Mouse (Mus musculus) liver, embryonic 12.5 days (tissue): ENCODE measurements around the gene Ttyh1. TPM values are rescaled to one million over a fixed set of nuclear protein-coding genes. Genes with fewer than 3 reads are reported as not detected.

Experiments
- ATAC-seq: fragments of 200-750 bp; cut with Nextera tagmentation; 2 replicates; pipeline ENCODE4 v1.8.0; 2017; ENCODE audit warnings: moderate number of reproducible peaks, mild to moderate bottlenecking, moderate library complexity
- H3K27ac ChIP-seq: fragments of 300-500 bp; sonication (generic); 2 replicates; pipeline ENCODE4 v1.5.1; 2016; ENCODE audit warnings: mild to moderate bottlenecking
- H3K27me3 ChIP-seq: fragments of 300-500 bp; sonication (generic); replicated peaks from 2 replicates; pipeline ENCODE4 v1.6.1; 2016; ENCODE audit warnings: mild to moderate bottlenecking, moderate library complexity
- H3K36me3 ChIP-seq: fragments of 300-500 bp; sonication (generic); 2 replicates; pipeline ENCODE4 v1.6.1; 2016; ENCODE audit warnings: mild to moderate bottlenecking, moderate library complexity
- H3K4me1 ChIP-seq: fragments of 300-500 bp; sonication (generic); 2 replicates; pipeline ENCODE4 v1.6.1; 2016
- H3K4me2 ChIP-seq: fragments of 300-500 bp; sonication (generic); 2 replicates; pipeline ENCODE4 v1.6.1; 2016; ENCODE audit warnings: mild to moderate bottlenecking, moderate library complexity
- H3K4me3 ChIP-seq: fragments of 300-500 bp; sonication (generic); 2 replicates; pipeline ENCODE4 v1.5.1; 2016; ENCODE audit warnings: mild to moderate bottlenecking, moderate library complexity
- H3K9ac ChIP-seq: fragments of 300-500 bp; sonication (generic); 2 replicates; pipeline ENCODE4 v1.6.1; 2016; ENCODE audit warnings: mild to moderate bottlenecking, moderate library complexity
- H3K9me3 ChIP-seq: fragments of 300-500 bp; sonication (generic); replicated peaks from 2 replicates; pipeline ENCODE4 v1.6.1; 2016; ENCODE audit warnings: mild to moderate bottlenecking, moderate library complexity
- WGBS: fragments of 180-500 bp; shearing (Covaris S2); methylation state at CpG from one replicate; pipeline ENCODE4 v1.1.7; 2016; ENCODE audit not compliant: insufficient replicate concordance; 5-methylcytosine and 5-hydroxymethylcytosine counted together
- polyA plus RNA-seq: library from polyadenylated mRNA; unstranded; fragments of >200 nt; fragmentation: Nextera tagmentation; extraction: Ambion mirVana; gene quantifications from 2 replicates; pipeline ENCODE4 v1.2.1, GENCODE M21; 2016

Ttyh1 gene
- polyA plus RNA-seq, 1 experiment from 2014 or later = 0.48 TPM

DNA sequence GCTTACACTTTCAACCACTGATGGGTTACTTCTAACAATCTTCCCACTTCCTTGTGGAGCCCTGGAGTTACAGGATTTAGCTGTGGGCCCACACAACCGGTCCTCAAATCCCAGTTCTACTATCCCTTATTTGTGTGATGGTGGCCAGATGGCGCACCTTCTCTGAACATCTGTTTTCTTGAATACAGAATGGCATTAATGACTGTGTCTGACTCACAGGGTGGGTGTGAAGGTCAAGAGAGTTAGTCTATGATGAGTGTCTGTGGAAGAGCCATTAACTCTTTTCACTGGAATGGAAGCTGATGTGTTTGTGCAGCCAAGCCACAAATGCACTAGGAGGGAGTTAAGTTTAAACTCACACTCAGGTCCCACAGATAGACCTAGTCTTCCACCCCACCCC is 20.9 kb upstream of the Ttyh1 start:
- H3K4me3 ChIP-seq = no peak overlapping the region
- H3K27ac ChIP-seq = no peak overlapping the region
- H3K27me3 ChIP-seq = no peaks in the 10 kb centered on the region
- no peak overlapping the region for H3K9ac ChIP-seq
- 63% methylated on average over 2 of the region's 2 CpGs for WGBS
- no peaks in the 10 kb centered on the region for H3K36me3 ChIP-seq
- H3K9me3 ChIP-seq = no peaks in the 10 kb centered on the region
- H3K4me1 ChIP-seq = no peaks in the 10 kb centered on the region
- no peak for ATAC-seq
- no peak overlapping the region for H3K4me2 ChIP-seq

DNA sequence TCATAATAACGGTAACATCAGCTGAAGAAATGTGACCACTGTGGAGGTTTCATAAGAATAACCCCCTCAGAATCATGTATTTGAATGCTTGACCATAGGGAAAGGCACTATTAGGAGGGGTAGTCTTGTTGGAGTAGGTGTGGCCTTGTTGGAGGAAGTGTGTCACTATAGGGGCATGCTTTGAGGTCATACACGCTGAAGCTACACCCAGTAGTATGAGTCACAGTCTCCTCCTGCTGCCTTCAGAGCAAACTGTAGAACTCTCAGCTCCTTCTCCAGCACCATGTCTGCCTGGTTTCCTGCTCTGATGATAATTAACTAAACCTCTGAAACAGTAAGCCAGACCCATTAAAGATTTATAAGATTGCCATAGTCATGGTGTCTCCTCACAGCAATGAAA is 20.4 kb upstream of the Ttyh1 start:
- ATAC-seq = no peak
- H3K27ac ChIP-seq = no peak overlapping the region
- no peaks in the 10 kb centered on the region for H3K9me3 ChIP-seq
- no peak overlapping the region for H3K9ac ChIP-seq
- WGBS = 55% methylated on average over 2 of the region's 2 CpGs
- no peak overlapping the region for H3K4me3 ChIP-seq
- H3K27me3 ChIP-seq = no peaks in the 10 kb centered on the region
- no peaks in the 10 kb centered on the region for H3K4me1 ChIP-seq
- H3K36me3 ChIP-seq = no peaks in the 10 kb centered on the region
- H3K4me2 ChIP-seq = no peak overlapping the region

DNA sequence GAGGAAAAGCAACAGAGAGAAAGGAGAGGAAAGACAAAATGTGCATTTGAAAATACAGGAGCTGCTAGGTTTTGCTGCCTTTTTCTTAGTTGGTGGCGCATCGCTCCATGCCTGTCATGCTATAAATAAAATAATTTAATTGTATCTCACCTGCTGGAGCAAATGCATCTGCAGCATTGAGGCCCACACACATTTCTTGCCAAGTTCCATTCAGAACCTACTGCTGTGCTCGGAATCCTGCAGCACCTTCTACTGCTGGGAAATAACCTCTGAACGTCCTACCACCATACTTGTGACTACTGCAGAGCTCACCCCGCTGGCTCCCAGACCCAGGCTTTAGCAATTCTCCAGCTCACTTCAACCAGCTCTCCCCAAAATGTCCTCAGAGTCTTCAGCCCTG is 18.1 kb upstream of the Ttyh1 start:
- Histone ChIP-seq H3K27me3 (no peaks in the 10 kb centered on the region), H3K9me3 (no peaks in the 10 kb centered on the region), H3K27ac (no peak overlapping the region), H3K4me3 (no peak overlapping the region), H3K36me3 (no peaks in the 10 kb centered on the region), H3K4me1 (no peaks in the 10 kb centered on the region), H3K4me2 (no peak overlapping the region), H3K9ac (no peak overlapping the region)
- ATAC-seq = no peak
- WGBS = 67% methylated on average over 5 of the region's 5 CpGs

DNA sequence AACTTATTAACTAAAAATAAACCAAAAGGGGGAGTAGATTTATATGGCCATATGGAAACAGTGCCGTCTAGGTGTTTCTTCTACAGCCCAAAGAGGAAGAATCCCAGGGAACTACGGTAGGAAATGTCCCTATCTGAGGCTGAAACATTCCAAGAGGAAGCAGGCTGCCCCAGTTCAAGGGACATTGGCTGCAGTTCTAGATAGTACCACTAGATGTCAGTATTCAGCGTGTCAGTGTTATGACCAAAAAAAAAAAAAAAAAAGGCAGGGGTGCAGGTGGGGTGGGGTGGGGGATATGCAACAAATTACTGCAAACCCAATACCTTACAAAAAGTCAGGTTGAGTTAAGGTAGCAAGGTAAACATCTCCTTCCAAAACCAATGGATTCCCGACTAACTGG is 15.8 kb upstream of the Ttyh1 start:
- no peak overlapping the region for H3K9ac ChIP-seq
- no peaks in the 10 kb centered on the region for H3K9me3 ChIP-seq
- no peak overlapping the region for H3K27ac ChIP-seq
- WGBS = 19% methylated on average over 4 of the region's 4 CpGs
- no peak overlapping the region for H3K4me2 ChIP-seq
- H3K4me3 ChIP-seq = no peak overlapping the region
- no peaks in the 10 kb centered on the region for H3K36me3 ChIP-seq
- no peaks in the 10 kb centered on the region for H3K4me1 ChIP-seq
- no peak for ATAC-seq
- no peaks in the 10 kb centered on the region for H3K27me3 ChIP-seq

GRCm38 (mm10) chr7:4111766-4112165 is 7.4 kb upstream of the Ttyh1 start:
- no peaks in the 10 kb centered on the region for H3K9me3 ChIP-seq
- H3K4me3 ChIP-seq = no peak overlapping the region
- no peak overlapping the region for H3K27ac ChIP-seq
- no peak overlapping the region for H3K4me2 ChIP-seq
- no peak overlapping the region for H3K9ac ChIP-seq
- no peaks in the 10 kb centered on the region for H3K4me1 ChIP-seq
- no peaks in the 10 kb centered on the region for H3K36me3 ChIP-seq
- ATAC-seq = no peak
- no peaks in the 10 kb centered on the region for H3K27me3 ChIP-seq
- WGBS = 45% methylated on average over 3 of the region's 3 CpGs

DNA sequence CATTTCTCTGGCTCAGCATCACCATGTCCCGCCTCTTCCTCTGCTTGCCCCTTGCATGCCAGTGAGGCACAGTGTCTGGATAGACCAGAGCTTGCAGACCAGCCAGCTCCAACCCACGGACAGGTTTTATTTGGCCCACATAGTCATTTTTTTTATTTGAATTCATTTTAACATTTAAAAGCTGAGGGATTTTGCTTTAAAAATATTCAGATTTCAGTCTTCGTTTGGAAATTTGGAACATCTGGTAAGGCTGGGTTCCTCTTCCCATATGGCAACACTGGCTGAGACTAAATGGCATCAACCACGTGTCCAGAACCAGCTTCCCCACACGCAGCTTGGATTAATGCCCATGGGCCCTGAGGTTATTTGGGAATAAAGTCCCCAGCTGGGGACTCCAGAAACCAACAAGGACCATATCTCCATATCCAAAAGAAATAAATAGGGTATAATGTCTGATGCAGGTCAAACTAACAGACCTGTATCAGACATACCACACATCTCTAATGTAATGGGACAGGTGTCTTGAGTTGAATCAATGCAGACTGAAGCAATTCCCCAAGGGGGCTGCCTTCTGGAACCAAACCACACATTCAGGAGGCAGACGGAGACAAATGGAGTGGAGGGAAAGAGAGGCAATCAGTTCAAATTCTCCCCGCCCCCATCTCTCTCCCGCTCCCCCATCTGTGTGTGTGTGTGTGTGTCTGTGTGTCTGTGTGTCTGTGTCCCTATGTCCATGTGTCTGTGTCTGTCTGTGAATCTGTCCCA is 2.0 kb upstream of the Ttyh1 start:
- Histone ChIP-seq H3K4me2 (no peak overlapping the region), H3K4me1 (peaks cover 5% of the 10 kb centered on the region), H3K4me3 (no peak overlapping the region), H3K27ac (no peak overlapping the region), H3K36me3 (no peaks in the 10 kb centered on the region), H3K9me3 (no peaks in the 10 kb centered on the region), H3K27me3 (peaks cover 51% of the 10 kb centered on the region), H3K9ac (no peak overlapping the region)
- WGBS = 50% methylated on average over 8 of the region's 8 CpGs
- no peak for ATAC-seq

DNA sequence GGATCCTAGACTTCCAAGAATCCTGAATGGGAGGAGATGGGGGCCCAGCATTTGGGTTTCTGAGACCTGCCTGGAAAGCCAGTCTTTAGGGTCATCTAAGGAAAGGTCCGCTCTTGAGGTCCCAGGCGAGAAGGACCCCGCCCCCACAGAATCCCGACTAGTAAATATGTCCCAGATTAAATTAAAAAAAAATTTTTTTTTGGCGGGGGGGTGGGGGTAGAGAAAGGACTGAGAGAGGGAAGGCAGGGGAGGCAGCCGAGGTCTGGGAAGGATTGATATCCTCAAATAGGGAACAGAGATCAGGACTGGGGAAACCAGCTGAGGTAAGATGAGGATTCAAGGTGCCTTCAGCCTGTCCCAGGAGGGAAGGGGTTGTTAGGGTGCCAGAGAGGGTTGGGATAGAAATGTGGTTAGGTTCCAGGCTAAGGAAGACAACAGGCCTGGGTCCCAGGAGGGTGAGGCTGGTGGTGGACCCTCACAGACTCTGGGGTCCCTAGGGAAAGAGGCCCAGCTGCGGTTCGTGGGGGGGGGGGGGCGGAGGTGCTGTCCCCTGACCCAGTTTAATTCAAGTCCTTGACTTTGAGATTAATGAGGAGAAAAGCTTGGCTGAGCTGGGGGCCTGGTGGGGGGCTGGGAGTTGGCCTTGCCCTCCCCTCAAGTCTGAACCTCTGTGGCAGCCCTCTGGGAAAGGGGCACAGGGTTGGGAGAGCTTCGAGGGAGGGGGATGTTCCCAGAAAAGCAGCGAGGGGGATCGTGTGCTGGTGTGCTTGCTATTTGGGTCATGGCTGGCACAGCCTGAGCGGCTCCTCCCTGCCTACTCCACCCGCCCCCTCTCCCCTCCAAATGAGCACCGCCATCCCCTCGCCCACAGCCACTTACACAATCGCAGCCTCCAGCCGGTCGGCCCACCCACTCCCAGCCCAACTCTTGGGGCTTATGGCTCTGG is 1.0 kb downstream of the Ttyh1 start:
- ATAC-seq = no peak
- Histone ChIP-seq H3K4me2 (no peak overlapping the region; the same call in 1 of the 2 replicates), H3K4me1 (peaks cover 12% of the 10 kb centered on the region), H3K9ac (no peak overlapping the region), H3K27me3 (peaks cover 68% of the 10 kb centered on the region), H3K4me3 (no peak overlapping the region), H3K9me3 (no peaks in the 10 kb centered on the region), H3K27ac (no peak overlapping the region), H3K36me3 (no peaks in the 10 kb centered on the region)
- WGBS = 15% methylated on average over 18 of the region's 19 CpGs

- Histone ChIP-seq H3K36me3 (no peaks in the 10 kb centered on the region), H3K4me3 (no peak overlapping the region), H3K27ac (no peak overlapping the region), H3K27me3 (peaks cover 66% of the 10 kb centered on the region), H3K4me2 (no peak overlapping the region), H3K9me3 (no peaks in the 10 kb centered on the region), H3K4me1 (peaks cover 12% of the 10 kb centered on the region), H3K9ac (no peak overlapping the region)
- no peak for ATAC-seq
- 46% methylated on average over 11 of the region's 11 CpGs for WGBS
Observed at GRCm38 (mm10) chr7:4122076-4122768, 3.0 kb downstream of the Ttyh1 start.

DNA sequence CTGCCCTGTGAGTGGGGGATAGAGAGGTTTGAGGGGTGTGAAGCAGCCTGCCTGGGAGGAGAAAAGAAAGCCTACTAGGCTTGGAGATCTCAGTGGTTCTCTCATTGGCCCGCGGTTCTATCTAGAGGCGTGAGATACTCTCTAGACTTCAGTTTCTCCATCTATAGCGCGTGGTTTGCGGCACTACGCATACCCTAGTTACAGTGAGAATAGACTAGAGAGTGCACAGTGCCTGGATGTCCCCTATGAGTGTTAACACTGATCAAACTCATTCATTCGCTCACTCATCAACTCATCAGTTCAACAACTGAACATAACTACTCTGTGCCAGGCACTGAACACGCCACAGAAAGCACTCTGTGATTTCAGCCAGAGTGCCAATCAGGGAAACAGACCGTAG is 3.6 kb downstream of the Ttyh1 start:
- no peak overlapping the region for H3K4me2 ChIP-seq
- no peak for ATAC-seq
- H3K36me3 ChIP-seq = no peaks in the 10 kb centered on the region
- H3K27me3 ChIP-seq = peaks cover 61% of the 10 kb centered on the region
- H3K4me1 ChIP-seq = peaks cover 12% of the 10 kb centered on the region
- H3K9ac ChIP-seq = no peak overlapping the region
- H3K4me3 ChIP-seq = no peak overlapping the region
- H3K27ac ChIP-seq = no peak overlapping the region
- H3K9me3 ChIP-seq = no peaks in the 10 kb centered on the region
- WGBS = 67% methylated on average over 10 of the region's 10 CpGs

DNA sequence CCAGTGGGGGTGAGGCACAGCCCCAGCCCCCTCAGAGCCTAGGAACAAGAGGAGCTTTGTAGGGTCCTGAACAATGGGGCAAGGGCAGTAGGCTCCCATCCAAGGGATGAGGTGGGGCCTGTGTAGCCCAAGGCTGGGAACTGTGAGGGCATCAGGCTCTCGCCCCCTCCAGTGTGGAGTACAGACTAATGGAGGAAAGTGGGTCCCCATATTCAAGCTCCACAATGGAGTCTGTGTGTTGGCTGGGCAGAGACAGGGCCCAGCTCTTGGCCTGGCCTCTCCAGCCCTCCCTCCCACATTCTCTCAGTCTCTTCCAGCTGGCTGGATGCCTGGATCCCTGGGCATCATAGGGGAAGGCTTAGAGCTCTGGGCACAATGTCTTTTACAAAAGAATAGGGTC is 4.5 kb downstream of the Ttyh1 start:
- peaks cover 12% of the 10 kb centered on the region for H3K4me1 ChIP-seq
- ATAC-seq = no peak
- H3K4me2 ChIP-seq = no peak overlapping the region
- no peak overlapping the region for H3K9ac ChIP-seq
- H3K27me3 ChIP-seq = peaks cover 52% of the 10 kb centered on the region
- WGBS = 50% methylated on average over 1 of the region's 1 CpGs
- no peaks in the 10 kb centered on the region for H3K36me3 ChIP-seq
- no peak overlapping the region for H3K4me3 ChIP-seq
- no peaks in the 10 kb centered on the region for H3K9me3 ChIP-seq
- H3K27ac ChIP-seq = no peak overlapping the region

GRCm38 (mm10) chr7:4124315-4124759 is 5.1 kb downstream of the Ttyh1 start:
- Histone ChIP-seq H3K4me1 (peaks cover 10% of the 10 kb centered on the region), H3K4me3 (no peak overlapping the region), H3K9ac (no peak overlapping the region), H3K36me3 (no peaks in the 10 kb centered on the region), H3K27me3 (peaks cover 46% of the 10 kb centered on the region), H3K27ac (no peak overlapping the region), H3K9me3 (no peaks in the 10 kb centered on the region), H3K4me2 (no peak overlapping the region)
- 6% methylated on average over 10 of the region's 10 CpGs for WGBS
- peak; percentile 36 for ATAC-seq

GRCm38 (mm10) chr7:4124856-4125255 is 5.6 kb downstream of the Ttyh1 start:
- Histone ChIP-seq H3K27me3 (peaks cover 41% of the 10 kb centered on the region), H3K4me2 (no peak overlapping the region), H3K4me1 (peaks cover 7% of the 10 kb centered on the region; the same call in 1 of the 2 replicates), H3K4me3 (no peak overlapping the region), H3K36me3 (no peaks in the 10 kb centered on the region), H3K9me3 (no peaks in the 10 kb centered on the region), H3K9ac (no peak overlapping the region), H3K27ac (no peak overlapping the region)
- WGBS = 34% methylated on average over 5 of the region's 5 CpGs
- no peak for ATAC-seq
